Mouse (Mus musculus): ENCODE results near the gene Gm4491. TPM values are rescaled to one million over a fixed set of nuclear protein-coding genes. Genes with fewer than 3 reads are reported as not detected.

The Gm4491 gene
- polyA plus RNA-seq (2014; fragmentation: Illumina TruSeq; extraction: RNeasy Lipid Tissue Mini Kit (QIAGEN cat#74804); ENCODE audit: low read depth, low replicate concordance): not detected

DNA sequence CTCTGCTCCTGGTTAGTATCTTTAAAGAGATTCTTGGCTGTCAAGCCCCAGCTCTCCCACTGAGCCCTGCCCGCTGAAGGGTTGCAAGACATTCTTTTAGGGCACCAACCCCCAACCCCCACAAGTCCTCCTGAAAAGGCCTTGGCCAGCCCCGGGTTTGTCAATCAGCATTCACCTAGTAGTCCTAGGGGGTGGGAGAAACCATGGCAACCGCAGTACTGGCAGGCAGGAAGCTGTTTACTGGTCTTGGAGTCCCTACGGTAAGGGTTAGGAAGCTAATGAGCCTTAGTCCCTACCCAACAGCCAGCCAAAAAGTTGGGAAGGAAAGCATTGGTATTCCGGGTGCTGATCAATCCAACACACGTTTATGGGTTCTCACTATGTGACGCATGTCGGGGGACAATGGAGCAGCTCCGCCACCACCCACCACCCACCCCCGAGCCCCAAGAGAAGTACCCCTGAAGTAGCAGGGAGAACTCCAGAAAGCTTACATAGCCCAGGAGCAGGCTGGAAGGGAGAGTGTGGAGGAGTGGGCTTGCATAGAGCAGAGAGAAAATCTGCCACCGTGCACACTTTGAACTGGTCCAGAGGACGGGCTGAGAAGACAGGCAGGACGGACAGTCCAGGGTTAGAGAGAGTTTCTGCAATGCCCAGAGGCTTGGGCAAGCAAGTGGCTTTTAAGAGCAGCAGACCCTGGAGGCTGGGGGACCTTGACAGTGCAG lies at the start of gene Gm4491:
Gene Gm4491 (minus strand): TSS at position 61 of the 722 bp plus-strand sequence.

DNA sequence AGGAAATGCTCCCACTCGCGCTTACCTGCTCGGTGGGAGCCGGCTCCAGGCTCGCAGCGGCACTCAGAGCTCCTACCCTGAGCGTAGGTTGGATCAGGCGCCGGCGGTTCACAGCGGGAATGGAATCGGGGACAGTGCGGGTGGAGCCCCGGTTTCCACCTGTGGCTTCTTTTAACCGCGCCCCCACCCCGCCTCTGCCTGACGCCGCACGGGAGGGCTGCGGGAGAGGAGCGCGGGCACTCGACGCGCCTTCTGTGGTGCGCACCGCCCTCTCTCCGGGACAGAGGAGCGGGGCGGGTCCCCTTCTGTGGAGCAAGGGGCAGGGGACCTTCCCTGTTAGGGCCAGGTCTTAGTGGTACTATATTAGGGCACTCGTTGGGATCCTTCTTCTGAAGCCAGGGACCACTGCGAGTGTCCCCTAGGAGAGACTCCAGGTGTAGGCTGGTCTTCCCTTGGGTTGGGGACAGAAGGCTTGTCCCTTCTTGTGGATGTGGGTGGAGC lies 17.5 kb upstream of the Gm4491 start, which contains the start of gene Gjb6:
Gene Gjb6 (minus strand): TSS at position 451 of the 501 bp plus-strand sequence.

DNA sequence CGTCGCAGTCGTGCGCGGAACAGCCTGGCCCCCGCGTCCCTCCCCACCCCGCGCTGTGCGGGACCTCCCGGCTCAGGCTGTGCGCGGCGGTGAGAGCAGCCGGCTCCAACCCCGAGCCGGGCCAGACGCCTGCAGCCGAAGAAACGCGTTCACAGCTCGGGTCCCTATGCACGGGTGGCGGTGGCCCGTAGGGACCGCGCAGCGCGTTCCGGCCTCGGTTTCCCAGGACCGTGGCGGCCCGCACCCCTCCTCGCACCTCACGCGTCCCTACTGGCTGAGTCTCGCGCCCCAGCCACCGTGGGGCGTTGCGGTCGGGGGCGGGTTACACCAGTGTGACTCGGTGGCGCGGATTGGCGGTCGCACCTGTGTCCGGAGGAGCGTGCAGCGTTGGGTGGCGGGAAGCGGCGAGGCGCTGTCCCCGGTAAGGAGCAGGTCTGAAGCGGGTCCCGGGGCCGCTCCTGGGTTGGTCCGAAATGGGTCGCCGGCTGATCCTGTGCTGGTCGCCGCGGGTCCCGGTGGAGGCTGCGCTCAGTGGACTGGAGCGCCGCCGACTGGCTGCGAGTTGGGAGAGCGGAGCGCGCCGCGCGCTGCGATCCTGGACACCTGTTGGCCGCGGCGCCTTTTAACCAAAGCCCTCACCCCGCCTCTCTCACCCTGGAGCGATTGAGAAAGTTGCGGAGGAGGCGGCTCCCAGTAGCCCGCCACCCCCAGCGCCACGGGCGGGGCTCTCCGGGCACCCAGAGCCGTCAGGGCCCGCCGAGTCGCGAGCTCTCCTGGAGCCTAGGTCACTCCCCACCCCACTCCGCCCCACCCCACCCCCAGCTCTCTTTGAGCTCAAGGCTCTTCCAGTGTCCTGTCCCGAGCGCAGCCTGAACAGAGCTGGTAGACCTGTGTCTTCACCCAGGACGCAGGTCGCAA lies 11.3 kb downstream of the Gm4491 start, which contains the start of gene Gjb2:
Gene Gjb2 (minus strand): TSS at position 597 of the 918 bp plus-strand sequence.

Other genes with a start within 250 kb of the Gm4491 start
- gene Zmym2, start 229.2 kb downstream of the Gm4491 start, polyA plus RNA-seq (2014; fragmentation: Illumina TruSeq; extraction: RNeasy Lipid Tissue Mini Kit (QIAGEN cat#74804); ENCODE audit: low read depth, low replicate concordance): 34.0 TPM
- gene Gja3, start 57.8 kb downstream of the Gm4491 start, polyA plus RNA-seq (2014; fragmentation: Illumina TruSeq; extraction: RNeasy Lipid Tissue Mini Kit (QIAGEN cat#74804); ENCODE audit: low read depth, low replicate concordance): not detected
- 3.1 TPM for gene Gjb2, start 11.2 kb downstream of the Gm4491 start, polyA plus RNA-seq (2014; fragmentation: Illumina TruSeq; extraction: RNeasy Lipid Tissue Mini Kit (QIAGEN cat#74804); ENCODE audit: low read depth, low replicate concordance)
- gene Gjb6, start 17.7 kb upstream of the Gm4491 start, polyA plus RNA-seq (2014; fragmentation: Illumina TruSeq; extraction: RNeasy Lipid Tissue Mini Kit (QIAGEN cat#74804); ENCODE audit: low read depth, low replicate concordance): 5.2 TPM